Mouse (Mus musculus) cerebellum, adult 2 months (tissue): ENCODE data around the gene Alk.

Source experiments
- CTCF ChIP-seq: fragments of 200-500 bp; IDR thresholded peaks from 2 replicates; pipeline ENCODE4 v1.5.1; 2011; ENCODE audit warnings: low read depth, mild to moderate bottlenecking, control low read depth, low read length, moderate library complexity, borderline replicate concordance; ENCODE audit not compliant: insufficient read depth
- POLR2A ChIP-seq: fragments of 200-500 bp; IDR thresholded peaks from 2 replicates; pipeline ENCODE4 v1.6.1; 2011; ENCODE audit warnings: low read length, control low read depth, borderline replicate concordance; ENCODE audit not compliant: insufficient read depth

DNA sequence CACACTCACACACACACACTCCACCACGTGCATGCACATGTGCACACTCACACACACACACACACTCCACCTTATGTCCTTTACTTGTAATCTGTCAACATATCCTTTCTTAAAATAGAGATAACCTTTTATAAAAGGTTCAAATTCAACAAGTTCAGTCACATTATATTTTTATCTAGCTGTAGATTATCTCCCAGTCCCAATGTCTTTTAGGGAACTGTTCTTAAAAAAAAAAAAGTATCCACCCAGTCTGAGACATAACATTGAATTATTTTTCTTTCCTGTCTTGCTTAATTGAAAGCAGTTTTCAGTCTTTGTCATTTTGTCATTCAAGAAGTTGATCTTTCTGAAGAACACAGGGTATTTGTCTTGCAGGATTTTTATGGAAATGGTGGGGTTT, 48.4 kb upstream of the Alk start:
- TF ChIP-seq POLR2A: no peak
- no peak for TF ChIP-seq CTCF
